ENCODE assay signal across 9 mouse cellular contexts in the genomic region with DNA sequence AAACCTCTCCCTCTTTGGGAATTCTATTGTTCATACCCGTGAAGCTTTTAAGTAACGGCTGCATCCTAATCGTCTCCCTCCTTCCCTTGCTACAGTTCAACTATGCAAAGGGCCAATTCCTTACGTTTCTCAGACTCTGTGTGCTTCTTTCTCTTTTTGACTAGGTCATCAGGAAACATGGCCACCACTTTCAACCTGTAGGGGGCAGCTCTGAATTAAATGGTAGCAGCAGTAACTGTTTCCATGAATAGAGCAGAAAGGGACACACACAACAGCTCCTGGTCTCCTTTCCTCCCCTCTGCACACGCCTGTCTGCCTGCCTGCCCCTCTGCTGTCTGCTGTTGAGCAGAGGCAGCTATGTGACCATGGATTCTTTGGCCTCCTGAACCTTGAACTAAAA.
DNase-seq lines count a peak whose midpoint lies in the region; ATAC-seq and TF ChIP-seq lines count a peak whose summit lies in the region.
"Had no signal": no experiment of that assay in that cellular context is flagged by ENCODE, and none has a peak within 500 bp of the region (broad histone marks: within the 10 kb centered on the region; RNA-seq: fewer than 3 reads in every experiment).

No protein-coding gene starts in this region.

- H3K27me3 ChIP-seq in heart, embryonic 13.5 days (replicated peaks) = no peaks in the 10 kb centered on the region
- H3K27me3 ChIP-seq in kidney, postnatal 0 days (ENCODE audit: insufficient read depth, low read length) = no peaks in the 10 kb centered on the region
- no peaks in the 10 kb centered on the region; the same call in 1 of the 2 replicates for H3K27me3 ChIP-seq in forebrain, embryonic 10.5 days (ENCODE audit: poor library complexity, severe bottlenecking)
- H3K27me3 ChIP-seq: liver, embryonic 13.5 days had no signal

- 0 out of 2 replicates have a peak overlapping the region, but pooled peaks have one; percentile 52 for H3K9ac ChIP-seq in heart, embryonic 13.5 days
- H3K9ac ChIP-seq in kidney, postnatal 0 days (ENCODE audit: low read depth, low read length) = no peak overlapping the region
- H3K9ac ChIP-seq: liver, embryonic 13.5 days had no signal

- peaks cover 65% of the 10 kb centered on the region for H3K4me1 ChIP-seq in heart, embryonic 13.5 days
- peaks cover 37% of the 10 kb centered on the region for H3K4me1 ChIP-seq in kidney, postnatal 0 days (replicated peaks; ENCODE audit: insufficient read depth, low read length)
- peaks cover 53% of the 10 kb centered on the region for H3K4me1 ChIP-seq in forebrain, embryonic 10.5 days

- no peak overlapping the region for H3K4me2 ChIP-seq in heart, embryonic 13.5 days
- no peak overlapping the region for H3K4me2 ChIP-seq in kidney, postnatal 0 days (ENCODE audit: low read length)
- H3K4me2 ChIP-seq: liver, embryonic 13.5 days had no signal

- H3K27ac ChIP-seq in heart, embryonic 13.5 days (replicated peaks) = peak overlapping the region; percentile 58
- 0 out of 2 replicates have a peak overlapping the region, but pooled peaks have one; percentile 19 for H3K27ac ChIP-seq in kidney, postnatal 0 days
- H3K27ac ChIP-seq in forebrain, embryonic 10.5 days = no peak overlapping the region
- H3K27ac ChIP-seq: liver, embryonic 13.5 days had no signal

- DNase-seq in heart, adult 8-10 months (ENCODE audit: low spot score) = no peak
- peak; percentile 53 to 56 for DNase-seq in B cell, adult 2 months
- peak; percentile 61 for DNase-seq in MN1 (ENCODE audit: low spot score)
- peak; percentile 76 for DNase-seq in kidney, postnatal 0 days (ENCODE audit: low spot score)
- peak; percentile 71 for DNase-seq in retina, embryonic 14.5 days (ENCODE audit: low spot score)
- DNase-seq in forebrain, embryonic 10.5 days (ENCODE audit: extremely low spot score, low spot score) = no peak
- DNase-seq in Muller cell, postnatal 12 days (ENCODE audit: inconsistent ontology term) = no peak
- DNase-seq: liver, embryonic 13.5 days had no signal

- no peak overlapping the region for H3K4me3 ChIP-seq in heart, embryonic 13.5 days
- H3K4me3 ChIP-seq in kidney, postnatal 0 days (replicated peaks; ENCODE audit: low read depth, low read length) = no peak overlapping the region
- H3K4me3 ChIP-seq in forebrain, embryonic 10.5 days = no peak overlapping the region
- H3K4me3 ChIP-seq: liver, embryonic 13.5 days had no signal

- peak; percentile 76 for TF ChIP-seq CTCF in kidney, postnatal 0 days (IDR thresholded peaks at IDR 0.05; ENCODE audit: low read depth)

- no peaks in the 10 kb centered on the region for H3K9me3 ChIP-seq in heart, embryonic 13.5 days
- no peaks in the 10 kb centered on the region for H3K9me3 ChIP-seq in kidney, postnatal 0 days (replicated peaks; ENCODE audit: low read length)
- no peaks in the 10 kb centered on the region for H3K9me3 ChIP-seq in forebrain, embryonic 10.5 days
- H3K9me3 ChIP-seq: liver, embryonic 13.5 days had no signal

- H3K36me3 ChIP-seq in heart, embryonic 13.5 days = 0 out of 2 replicates have a peak, but pooled peaks cover 2% of the 10 kb centered on the region
- H3K36me3 ChIP-seq in kidney, postnatal 0 days (ENCODE audit: insufficient read depth, low read length) = no peaks in the 10 kb centered on the region
- no peaks in the 10 kb centered on the region for H3K36me3 ChIP-seq in forebrain, embryonic 10.5 days (replicated peaks)
- H3K36me3 ChIP-seq: liver, embryonic 13.5 days had no signal

- ATAC-seq in heart, embryonic 13.5 days (ENCODE audit: extremely low read depth, insufficient number of reproducible peaks, low FRiP score, low TSS enrichment) = no peak
- no peak for ATAC-seq in kidney, postnatal 0 days (replicated peaks; ENCODE audit: low FRiP score, low read depth)

- 52% methylated on average over 5 of the region's 5 CpGs for WGBS in heart, embryonic 13.5 days
- WGBS in kidney, postnatal 0 days = 45% methylated on average over 5 of the region's 5 CpGs
- 36% methylated on average over 5 of the region's 5 CpGs for WGBS in forebrain, embryonic 10.5 days

Comparison
In these comparisons a context has a peak if more than half of its experiments do, and no peak if none do; other contexts are left out.
1. DNase-seq: peak in B cell, adult 2 months (2 of 2), MN1 (single experiment), kidney, postnatal 0 days (single experiment) and retina, embryonic 14.5 days (single experiment); none in heart, adult 8-10 months (single experiment), forebrain, embryonic 10.5 days (single experiment) and Muller cell, postnatal 12 days (single experiment).